ENCODE assay signal across 7 mouse cellular contexts in the genomic region with DNA sequence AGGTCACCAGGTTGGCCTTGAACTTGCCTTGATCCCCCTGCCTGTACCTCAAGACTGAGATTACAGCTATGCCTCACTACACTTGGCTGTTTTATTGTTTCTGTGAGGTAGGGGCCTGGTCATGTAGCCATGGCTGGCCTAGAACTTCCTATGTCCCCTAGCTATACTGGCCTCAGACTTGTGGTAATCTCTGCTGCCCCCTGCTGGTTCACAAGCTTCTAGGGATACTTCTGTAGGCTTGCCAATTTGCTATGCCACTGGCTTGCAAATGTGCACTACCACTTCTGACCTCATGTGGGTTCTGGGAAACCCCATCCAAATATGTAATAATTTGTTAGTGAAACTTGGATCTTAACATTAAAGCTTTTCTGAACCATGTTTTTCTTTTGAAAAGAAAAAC.
DNase-seq lines count a peak whose midpoint lies in the region; ATAC-seq and TF ChIP-seq lines count a peak whose summit lies in the region.

No protein-coding gene starts in this region.

- H3K27me3 ChIP-seq in hindbrain, embryonic 12.5 days, result no peaks in the 10 kb centered on the region

- H3K9me3 ChIP-seq in hindbrain, embryonic 12.5 days (replicated peaks), result no peaks in the 10 kb centered on the region

- ATAC-seq in hindbrain, embryonic 12.5 days (ENCODE audit: low FRiP score), result peak; percentile 48; the same call in 1 of the 2 replicates

- no peak overlapping the region for H3K4me3 ChIP-seq in hindbrain, embryonic 12.5 days

- peak; percentile 39 for DNase-seq in MEL-GATA-1-ER (ENCODE audit: extremely low read depth, low read depth)
- DNase-seq in brain, embryonic 14.5 days (ENCODE audit: low read depth), result peak; percentile 81
- peak; percentile 75 for DNase-seq in forelimb bud, embryonic 11.5 days (ENCODE audit: low read depth, low spot score)
- DNase-seq in left cerebral cortex, adult 11 months (ENCODE audit: low spot score), result peak; percentile 17
- peak; percentile 82 for DNase-seq in mesoderm, embryonic 11.5 days (ENCODE audit: low read depth, low spot score)
- peak; percentile 8 to 61 for DNase-seq in spleen, adult 18-20 months

- no peak overlapping the region for H3K9ac ChIP-seq in hindbrain, embryonic 12.5 days

- peak; percentile 53; the same call in 1 of the 2 replicates for TF ChIP-seq CTCF in brain, embryonic 14.5 days (IDR thresholded peaks at IDR 0.05; ENCODE audit: borderline replicate concordance, extremely low read depth, insufficient read depth, insufficient read length)

- no peak for TF ChIP-seq POLR2A in brain, embryonic 14.5 days (IDR thresholded peaks at IDR 0.05; ENCODE audit: borderline replicate concordance, extremely low read depth, insufficient read depth, insufficient read length, poor library complexity, severe bottlenecking)

- no peak overlapping the region for H3K4me2 ChIP-seq in hindbrain, embryonic 12.5 days (replicated peaks)

- no peaks in the 10 kb centered on the region for H3K36me3 ChIP-seq in hindbrain, embryonic 12.5 days

- H3K27ac ChIP-seq in hindbrain, embryonic 12.5 days, result no peak overlapping the region

- no peaks in the 10 kb centered on the region for H3K4me1 ChIP-seq in hindbrain, embryonic 12.5 days

Comparison
In these comparisons a context has a peak if more than half of its experiments do, and no peak if none do; other contexts are left out.
1. DNase-seq: peak in every context shown above with its lines; median percentile 82 in mesoderm, embryonic 11.5 days; 81 in brain, embryonic 14.5 days; 75 in forelimb bud, embryonic 11.5 days; 39 in MEL-GATA-1-ER; 34 in spleen, adult 18-20 months; 17 in left cerebral cortex, adult 11 months.